ENCODE assay signal across 20 mouse cellular contexts in genomic region chr15:102112181-102112580, GRCm38 (mm10). TPM values are rescaled to one million over a fixed set of nuclear protein-coding genes. Genes with fewer than 3 reads are reported as not detected.
DNase-seq lines count a peak whose midpoint lies in the region; TF ChIP-seq lines count a peak whose summit lies in the region.
"Had no signal": no experiment of that assay in that cellular context is flagged by ENCODE, and none has a peak within 500 bp of the region (broad histone marks: within the 10 kb centered on the region; RNA-seq: fewer than 3 reads in every experiment).

No protein-coding gene starts in this region.

- no peaks in the 10 kb centered on the region for H3K27me3 ChIP-seq in myocyte (ENCODE audit: control insufficient read depth, insufficient read depth, insufficient read length)
- H3K27me3 ChIP-seq: embryonic facial prominence, embryonic 13.5 days; embryonic facial prominence, embryonic 15.5 days had no signal

- peaks cover 83% of the 10 kb centered on the region for H3K36me3 ChIP-seq in myocyte (ENCODE audit: control insufficient read depth, insufficient read depth)

- no peak overlapping the region for H3K4me3 ChIP-seq in lung, adult 2 months (replicated peaks; ENCODE audit: extremely low read depth, low read depth, low read length)
- no peak overlapping the region for H3K4me3 ChIP-seq in myocyte
- H3K4me3 ChIP-seq: embryonic facial prominence, embryonic 13.5 days; embryonic facial prominence, embryonic 15.5 days; erythroblast, embryonic 14.5 days; forebrain, embryonic 10.5 days; forebrain, embryonic 12.5 days had no signal

- H3ac ChIP-seq in myocyte (ENCODE audit: control insufficient read depth, insufficient read length), result no peak overlapping the region

- no peak for TF ChIP-seq CTCF in lung, adult 2 months (IDR thresholded peaks at IDR 0.05; ENCODE audit: insufficient read depth, low read length)

- H3K4me1 ChIP-seq in lung, adult 2 months (ENCODE audit: control insufficient read depth, insufficient read depth, low read length), result peaks cover 10% of the 10 kb centered on the region

- peak; percentile 36; the same call in 1 of the 2 replicates for TF ChIP-seq POLR2A in lung, adult 2 months (IDR thresholded peaks at IDR 0.05; ENCODE audit: borderline replicate concordance, extremely low read depth, low read depth, low read length)
- TF ChIP-seq POLR2A in myocyte (IDR thresholded peaks at IDR 0.05; ENCODE audit: insufficient read length, low read depth), result no peak

- WGBS in lung, adult 2 months, result 93% methylated on average over 6 of the region's 6 CpGs

- H3K4me2 ChIP-seq in myocyte (ENCODE audit: low read depth), result no peak overlapping the region
- H3K4me2 ChIP-seq: embryonic facial prominence, embryonic 13.5 days; embryonic facial prominence, embryonic 15.5 days; forebrain, embryonic 12.5 days had no signal

- peak; percentile 93 for DNase-seq in heart, adult 11 months
- no peak for DNase-seq in heart, adult 8-10 months (ENCODE audit: low spot score)
- no peak for DNase-seq in lung, adult 2 months
- DNase-seq in lung, postnatal 14 days, result no peak
- no peak for DNase-seq in cerebellum, postnatal 14 days
- DNase-seq: adrenal gland, adult 8-10 months; adrenal gland, postnatal 14 days; adrenal gland, postnatal 36 days; embryo, embryonic 11 days had no signal

- H3K79me2 ChIP-seq in myocyte (ENCODE audit: control insufficient read depth, insufficient read depth), result peaks cover 9% of the 10 kb centered on the region

TF ChIP-seq in myocyte, 11 proteins besides CTCF, POLR2A, EP300 and RAD21:
- TF ChIP-seq POLR2AphosphoS2 (IDR thresholded peaks at IDR 0.05; ENCODE audit: insufficient read length, low read depth), result peak; percentile 64
- TF ChIP-seq MAX (IDR thresholded peaks at IDR 0.05; ENCODE audit: low read depth), result no peak
- no peak for TF ChIP-seq CEBPB (IDR thresholded peaks at IDR 0.05; ENCODE audit: insufficient read depth, poor library complexity, severe bottlenecking)
- TF ChIP-seq MYOG (IDR thresholded peaks at IDR 0.05; ENCODE audit: control insufficient read depth in 1 of 3, insufficient read depth in 1 of 3, insufficient read length in 2 of 3, low read depth in 2 of 3), result no peak
- no peak for TF ChIP-seq E2F4 (IDR thresholded peaks at IDR 0.05; ENCODE audit: insufficient read depth)
- no peak for TF ChIP-seq USF1 (IDR thresholded peaks at IDR 0.05; ENCODE audit: low read depth)
- no peak for TF ChIP-seq TCF3 (IDR thresholded peaks at IDR 0.05; ENCODE audit: insufficient read length, low read depth)
- no peak for TF ChIP-seq TCF12 (IDR thresholded peaks at IDR 0.05; ENCODE audit: insufficient read depth, poor library complexity, severe bottlenecking)

RNA-seq across cellular contexts. Expression of gene Tns2, which starts 12.0 kb away (rescaled TPM):
- total RNA-seq in heart, adult 8-10 months (2022), result 100 to 1,000 TPM; 123 to 146 (median 133) TPM
- 255 and 329 TPM in 2 replicates for polyA plus RNA-seq in lung, adult 2 months (2012; rRNA removed)
- polyA plus RNA-seq in myocyte (2012; fragmentation: generic; extraction: Trizol), result 128 TPM
- total RNA-seq: common myeloid progenitor, adult 5-6 weeks had no signal

RNA-seq across cellular contexts. Expression of gene Spryd3, which starts 23.9 kb away (rescaled TPM):
- 10 to 100 TPM; 13.2 to 16.8 (median 15.6) TPM for total RNA-seq in heart, adult 8-10 months (2022)
- 40.8 and 55.2 TPM in 2 replicates for polyA plus RNA-seq in lung, adult 2 months (2012; rRNA removed)
- polyA plus RNA-seq in myocyte (2012; fragmentation: generic; extraction: Trizol), result 51.0 TPM

RNA-seq across cellular contexts. Expression of gene Igfbp6, which starts 32.0 kb away (rescaled TPM):
- total RNA-seq in heart, adult 8-10 months (2022), result 10 to 100 TPM; 20.6 to 52.4 (median 26.0) TPM
- 337 and 400 TPM in 2 replicates for polyA plus RNA-seq in lung, adult 2 months (2012; rRNA removed)
- polyA plus RNA-seq in myocyte (2012; fragmentation: generic; extraction: Trizol), result 182 TPM
- total RNA-seq: common myeloid progenitor, adult 5-6 weeks had no signal
- polyA plus RNA-seq: embryonic facial prominence, embryonic 11.5 days had no signal

RNA-seq across cellular contexts. Expression of gene Soat2, which starts 38.1 kb away (rescaled TPM):
- total RNA-seq in heart, adult 8-10 months (2022), result under 1 TPM in 3 of 4 experiments, not detected in 1; 0.11 to 0.13 (median 0.12) TPM
- 1.1 and 1.2 TPM in 2 replicates for polyA plus RNA-seq in lung, adult 2 months (2012; rRNA removed)
- 0.43 TPM for polyA plus RNA-seq in myocyte (2012; fragmentation: generic; extraction: Trizol)
- polyA plus RNA-seq: cerebellum, adult 2 months; embryonic facial prominence, embryonic 11.5 days; embryonic facial prominence, embryonic 13.5 days; forebrain, embryonic 14.5 days; forebrain, embryonic 16.5 days had no signal

RNA-seq across cellular contexts. Expression of gene Eif4b, which starts 38.6 kb away (rescaled TPM):
- total RNA-seq in heart, adult 8-10 months (2022), result 100 to 1,000 TPM; 161 to 190 (median 169) TPM
- polyA plus RNA-seq in lung, adult 2 months (2012; rRNA removed), result 47.3 and 87.1 TPM in 2 replicates
- 266 TPM for polyA plus RNA-seq in myocyte (2012; fragmentation: generic; extraction: Trizol)
